Mouse (Mus musculus) frontal cortex, postnatal 14 days (tissue): Measurements from ENCODE around the gene Ppif.

Experiments
- DNase-seq, 2 experiments: peaks; one replicate each; pipeline ENCODE4 v3.0.0; 2022; ENCODE audit warnings: low spot score in 2 of 2

The Ppif gene

DNA sequence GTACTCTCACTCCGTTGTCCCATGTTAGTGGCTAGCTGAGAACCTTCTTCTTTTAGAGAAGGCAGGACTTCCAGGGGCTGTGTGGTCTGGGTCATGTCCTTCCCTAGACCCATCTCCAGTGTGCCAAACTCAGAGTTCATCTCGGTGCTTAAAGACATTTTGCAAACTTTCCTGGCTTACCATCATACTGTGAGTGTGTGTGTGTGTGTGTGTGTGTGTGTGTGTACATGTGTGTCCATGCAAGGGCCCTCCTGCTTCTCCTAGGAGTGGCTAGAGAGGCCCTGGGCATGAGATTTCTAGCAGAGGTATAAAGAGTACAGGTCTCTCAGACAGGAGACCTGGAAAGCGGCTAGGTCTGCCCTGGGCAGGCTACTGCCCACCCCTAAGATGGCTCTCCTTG, 42.2 kb downstream of the Ppif start:
- no peak for DNase-seq

DNA sequence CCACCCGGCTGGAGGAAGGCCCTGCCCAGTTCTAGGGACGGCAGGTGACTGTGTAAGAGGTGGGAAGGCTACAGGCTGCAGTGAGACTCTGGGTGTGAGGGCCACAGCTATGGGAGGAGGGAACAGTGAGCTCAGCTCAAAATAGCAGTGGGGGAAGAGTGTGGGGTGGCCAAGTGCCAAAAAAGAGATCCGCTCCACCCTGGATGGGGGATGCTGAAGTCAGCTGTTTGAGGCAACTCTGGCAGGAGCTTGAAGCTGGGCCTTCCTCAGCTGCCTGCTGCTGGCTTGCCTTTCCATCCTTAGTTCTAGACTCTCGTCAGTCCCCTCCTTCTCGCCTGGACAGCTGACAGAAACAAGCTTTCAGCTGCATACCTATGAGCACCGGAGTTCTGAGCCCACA, 42.6 kb downstream of the Ppif start:
- peak; percentile 72 to 81 for DNase-seq

GRCm38 (mm10) chr14:25738591-25739001, 44.6 kb downstream of the Ppif start:
- DNase-seq, result no peak

DNA sequence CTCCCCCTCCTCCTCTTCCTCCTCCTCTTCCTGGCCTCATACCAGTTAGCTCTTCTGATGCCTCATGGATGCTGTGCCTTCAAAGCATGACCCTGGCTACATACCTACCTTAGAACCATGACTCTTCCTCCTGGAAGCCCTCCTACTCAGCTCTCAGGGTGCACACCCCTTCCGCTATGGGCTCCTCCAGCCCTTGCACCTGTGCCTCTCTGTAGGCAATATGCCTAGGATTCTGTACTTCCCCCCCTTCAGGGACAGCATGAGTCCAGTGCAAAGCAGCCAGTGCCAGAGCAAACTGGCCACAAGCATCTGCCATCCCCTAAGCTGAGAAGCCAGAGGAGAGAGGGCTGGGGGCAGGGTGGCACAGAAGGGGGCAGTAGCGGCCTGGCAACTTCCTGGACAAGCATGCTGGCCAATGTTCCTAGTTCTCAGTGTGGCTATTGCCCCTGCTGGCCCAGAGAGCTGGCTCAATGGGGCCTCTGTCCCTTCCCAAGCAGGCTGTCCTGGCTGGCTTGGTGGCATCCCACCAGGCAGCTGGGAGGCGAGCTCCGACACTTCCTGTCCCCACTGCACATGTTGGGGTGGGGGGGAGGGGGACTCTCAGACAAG, 46.1 kb downstream of the Ppif start:
- peak; percentile 53 to 77 for DNase-seq

DNA sequence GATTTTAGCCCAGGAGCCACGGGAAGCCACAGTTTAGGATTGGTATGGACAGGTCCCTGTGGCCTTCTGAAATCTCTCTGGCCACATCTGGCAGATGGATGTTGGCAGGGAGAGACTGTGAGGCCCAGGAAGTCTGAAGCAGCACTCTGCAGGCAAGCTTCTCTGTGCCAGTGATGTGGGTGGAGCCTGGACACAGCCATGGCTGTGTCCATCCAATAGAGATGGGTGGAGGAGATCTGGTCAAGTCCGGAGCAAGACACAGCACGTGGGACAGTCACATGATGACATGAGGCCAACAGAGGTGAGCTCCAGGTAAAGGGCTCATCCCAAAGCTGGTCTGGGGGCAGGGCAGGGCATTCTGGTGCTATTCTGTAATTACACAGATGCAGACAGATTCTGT, 47.3 kb downstream of the Ppif start:
- DNase-seq, result no peak

DNA sequence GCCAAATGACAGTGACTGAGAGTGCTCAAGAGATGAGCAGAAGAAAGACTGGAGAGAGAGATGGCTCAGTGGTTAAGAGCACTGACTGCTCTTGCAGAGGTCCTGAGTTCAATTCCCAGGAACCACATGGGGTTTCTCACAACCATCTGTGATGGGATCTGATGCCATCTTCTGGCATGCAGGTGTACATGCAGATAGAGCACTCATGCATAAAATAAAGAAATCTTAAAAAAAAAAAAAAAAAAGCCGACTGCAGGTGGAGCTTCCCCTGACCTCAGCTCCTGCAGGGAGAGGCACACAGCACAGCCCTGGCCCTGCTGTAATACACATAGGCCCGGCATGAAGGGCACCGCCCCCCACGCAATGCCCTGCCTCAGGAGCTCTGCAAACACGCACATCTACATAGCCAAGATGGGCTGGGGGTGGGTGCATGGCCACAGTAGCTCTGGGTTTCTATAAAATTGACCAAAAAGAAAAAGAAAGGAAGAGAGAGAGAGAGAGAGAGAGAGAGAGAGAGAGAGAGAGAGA, 48.0 kb downstream of the Ppif start:
- no peak for DNase-seq

- no peak for DNase-seq
Observed at GRCm38 (mm10) chr14:25742943-25743342, 49.0 kb downstream of the Ppif start.

DNA sequence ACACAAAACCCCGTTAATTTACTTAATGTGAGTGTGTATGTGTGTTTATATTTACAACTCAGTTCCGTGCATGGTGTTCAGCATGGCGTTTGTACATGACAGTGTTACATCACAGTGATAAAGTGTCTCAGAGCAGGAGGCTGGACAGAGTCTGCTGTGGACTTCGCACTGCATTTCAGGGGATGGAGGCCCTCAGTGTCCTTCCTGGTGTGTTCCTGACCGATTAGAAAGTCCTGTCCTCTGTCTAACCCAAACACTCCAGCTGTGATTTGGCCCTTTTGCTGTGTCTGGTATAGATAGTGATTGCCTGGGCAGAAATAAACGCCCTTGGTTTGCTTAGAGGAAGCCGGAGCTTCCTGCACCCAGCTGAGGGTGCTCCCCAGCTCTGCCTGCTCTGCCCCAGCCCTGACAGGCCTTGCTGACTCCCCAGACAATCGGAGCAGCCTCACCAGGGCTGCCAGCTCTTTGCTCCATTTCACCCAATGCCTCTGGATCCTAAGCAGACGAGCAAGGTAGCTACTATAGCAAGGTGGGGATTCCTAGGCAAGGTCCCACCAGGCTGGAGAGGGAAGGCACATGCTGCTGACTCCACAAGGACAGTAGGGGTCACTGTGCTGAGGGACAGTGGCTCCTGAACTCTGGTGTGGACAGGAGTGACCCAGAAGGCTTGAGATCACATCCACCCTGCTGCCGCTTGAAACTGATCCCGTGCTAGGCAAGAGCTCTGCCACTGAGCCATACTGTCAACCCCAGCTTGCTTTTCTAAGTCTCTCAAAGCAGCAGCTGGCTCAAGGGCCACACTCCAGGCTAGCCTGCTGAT, 51.6 kb downstream of the Ppif start:
- no peak for DNase-seq

GRCm38 (mm10) chr14:25746371-25746770, 52.4 kb downstream of the Ppif start:
- no peak for DNase-seq

DNA sequence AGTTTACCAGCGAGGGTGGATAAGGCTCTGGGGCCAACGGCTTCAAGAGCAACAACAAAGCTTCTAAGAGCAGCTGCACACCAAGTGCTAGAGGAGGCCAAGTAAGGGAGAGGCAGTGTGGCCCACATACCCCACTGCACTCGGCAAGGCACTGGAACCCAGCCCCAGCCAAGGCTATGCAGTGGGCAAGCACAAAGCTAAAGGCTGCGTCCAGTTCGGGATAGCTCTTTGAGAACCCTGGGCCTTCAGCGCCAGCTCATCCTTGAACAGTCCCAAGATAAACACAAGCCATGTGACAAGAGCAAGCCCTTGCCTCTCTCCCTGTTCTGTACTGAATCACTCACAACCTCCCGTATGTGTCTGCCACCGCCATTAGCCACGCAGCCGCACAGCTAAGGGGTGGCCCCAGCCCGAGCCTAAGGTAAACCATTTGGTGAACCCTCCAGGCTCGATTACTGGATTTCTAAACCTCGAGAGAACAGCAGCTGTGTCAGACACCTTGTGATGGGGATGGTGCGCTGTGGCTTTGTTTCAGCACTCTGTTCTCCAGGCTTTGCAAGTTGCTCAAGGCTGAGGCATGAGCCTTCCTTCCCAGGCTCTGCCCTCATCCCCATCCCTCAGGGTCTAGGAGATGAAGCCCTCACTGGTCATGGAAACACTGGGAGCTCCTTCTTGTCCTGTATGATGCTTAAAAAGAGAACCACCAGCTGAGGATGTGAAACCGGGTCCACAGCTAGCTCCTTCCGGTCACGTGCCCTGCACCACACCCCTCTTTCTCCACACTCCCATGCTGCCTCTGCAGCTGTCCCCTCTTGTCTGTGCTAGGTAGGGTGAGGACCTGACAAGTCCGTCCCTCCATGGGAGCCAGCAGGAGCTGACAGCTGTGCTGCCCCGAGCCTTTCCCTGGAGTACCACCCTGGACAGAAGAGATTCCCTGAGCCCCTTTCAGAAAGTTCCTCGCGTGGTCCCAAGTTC, 53.3 kb downstream of the Ppif start:
- DNase-seq, result no peak

- no peak for DNase-seq
Observed at GRCm38 (mm10) chr14:25747996-25748756, 54.2 kb downstream of the Ppif start.

- DNase-seq, result no peak
Observed at GRCm38 (mm10) chr14:25749143-25749909, 55.4 kb downstream of the Ppif start.
